Mouse (Mus musculus) liver, embryonic 16.5 days (tissue): ENCODE measurements around the gene Palm2. TPM values are rescaled to one million over a fixed set of nuclear protein-coding genes. Genes with fewer than 3 reads are reported as not detected.

Source experiments
- ATAC-seq: fragments of 200-750 bp; cut with Nextera tagmentation; 2 replicates; pipeline ENCODE4 v1.8.0; 2017; ENCODE audit warnings: low read depth, mild to moderate bottlenecking, moderate number of reproducible peaks, moderate library complexity
- H3K27ac ChIP-seq: fragments of 300-500 bp; sonication (generic); 2 replicates; pipeline ENCODE4 v1.5.1; 2014; ENCODE audit warnings: mild to moderate bottlenecking, low read length
- H3K27me3 ChIP-seq: fragments of 300-500 bp; sonication (generic); 2 replicates; pipeline ENCODE4 v1.6.1; 2014; ENCODE audit warnings: low read depth, low read length, mixed read lengths; ENCODE audit not compliant: control insufficient read depth, insufficient read depth
- H3K36me3 ChIP-seq: fragments of 300-500 bp; sonication (generic); 2 replicates; pipeline ENCODE4 v1.6.1; 2014; ENCODE audit warnings: mild to moderate bottlenecking; ENCODE audit not compliant: control insufficient read depth, insufficient read depth
- H3K4me1 ChIP-seq: fragments of 300-500 bp; sonication (generic); 2 replicates; pipeline ENCODE4 v1.6.1; 2014; ENCODE audit warnings: low read depth, low read length, mixed read lengths; ENCODE audit not compliant: control insufficient read depth
- H3K4me2 ChIP-seq: fragments of 300-500 bp; sonication (generic); 2 replicates; pipeline ENCODE4 v1.6.1; 2014; ENCODE audit warnings: low read depth, low read length, mixed read lengths
- H3K4me3 ChIP-seq: fragments of 300-500 bp; sonication (generic); 2 replicates; pipeline ENCODE4 v1.5.1; 2014; ENCODE audit warnings: low read depth, mild to moderate bottlenecking, low read length
- H3K9ac ChIP-seq: fragments of 300-500 bp; sonication (generic); 2 replicates; pipeline ENCODE4 v1.6.1; 2014; ENCODE audit warnings: low read depth, low read length
- H3K9me3 ChIP-seq: fragments of 300-500 bp; sonication (generic); replicated peaks from 2 replicates; pipeline ENCODE4 v1.6.1; 2016; ENCODE audit warnings: low read length; ENCODE audit not compliant: control insufficient read depth
- WGBS: fragments of 180-500 bp; shearing (Covaris S2); extraction: QIAGEN DNeasy Blood & Tissue Kit; methylation state at CpG from one replicate; pipeline ENCODE4 v1.1.7; 2014; ENCODE audit not compliant: insufficient replicate concordance; 5-methylcytosine and 5-hydroxymethylcytosine counted together
- polyA plus RNA-seq: library from polyadenylated mRNA; unstranded; fragments of >200 nt; fragmentation: Nextera tagmentation; extraction: Ambion mirVana; gene quantifications from 2 replicates; pipeline ENCODE4 v1.2.1, GENCODE M21; 2015

Palm2 gene
- polyA plus RNA-seq, 1 experiment from 2014 or later, result 0.41 TPM

GRCm38 (mm10) chr4:57632386-57632785, 198.3 kb downstream of the Palm2 start:
- Histone ChIP-seq H3K4me3 (no peak overlapping the region), H3K27me3 (no peaks in the 10 kb centered on the region), H3K9ac (no peak overlapping the region), H3K4me2 (no peak overlapping the region), H3K27ac (no peak overlapping the region), H3K9me3 (no peaks in the 10 kb centered on the region), H3K4me1 (no peaks in the 10 kb centered on the region), H3K36me3 (no peaks in the 10 kb centered on the region)
- 73% methylated on average over 5 of the region's 5 CpGs for WGBS
- ATAC-seq, result no peak

GRCm38 (mm10) chr4:57633052-57633451, 199.0 kb downstream of the Palm2 start:
- WGBS, result 79% methylated on average over 7 of the region's 7 CpGs
- Histone ChIP-seq H3K27me3 (no peaks in the 10 kb centered on the region), H3K4me1 (no peaks in the 10 kb centered on the region), H3K9me3 (no peaks in the 10 kb centered on the region), H3K27ac (no peak overlapping the region), H3K36me3 (no peaks in the 10 kb centered on the region), H3K9ac (no peak overlapping the region), H3K4me2 (no peak overlapping the region), H3K4me3 (no peak overlapping the region)
- ATAC-seq, result no peak

GRCm38 (mm10) chr4:57634956-57635355, 200.9 kb downstream of the Palm2 start:
- no peaks in the 10 kb centered on the region for H3K4me1 ChIP-seq
- WGBS, result 33% methylated on average over 1 of the region's 1 CpGs
- no peak overlapping the region for H3K27ac ChIP-seq
- ATAC-seq, result no peak
- no peak overlapping the region for H3K4me2 ChIP-seq
- H3K4me3 ChIP-seq, result no peak overlapping the region
- H3K9ac ChIP-seq, result no peak overlapping the region
- no peaks in the 10 kb centered on the region for H3K9me3 ChIP-seq
- no peaks in the 10 kb centered on the region for H3K27me3 ChIP-seq
- no peaks in the 10 kb centered on the region for H3K36me3 ChIP-seq

GRCm38 (mm10) chr4:57636782-57637482, 202.9 kb downstream of the Palm2 start:
- Histone ChIP-seq H3K27me3 (no peaks in the 10 kb centered on the region), H3K9me3 (no peaks in the 10 kb centered on the region), H3K4me1 (no peaks in the 10 kb centered on the region), H3K27ac (no peak overlapping the region), H3K4me3 (no peak overlapping the region), H3K9ac (no peak overlapping the region), H3K36me3 (no peaks in the 10 kb centered on the region), H3K4me2 (no peak overlapping the region)
- no peak for ATAC-seq
- 57% methylated on average over 9 of the region's 9 CpGs for WGBS

GRCm38 (mm10) chr4:57637636-57638386, 203.8 kb downstream of the Palm2 start:
- Histone ChIP-seq H3K4me2 (no peak overlapping the region), H3K27me3 (no peaks in the 10 kb centered on the region), H3K4me3 (no peak overlapping the region), H3K4me1 (no peaks in the 10 kb centered on the region), H3K9me3 (no peaks in the 10 kb centered on the region), H3K27ac (no peak overlapping the region), H3K9ac (no peak overlapping the region), H3K36me3 (no peaks in the 10 kb centered on the region)
- ATAC-seq, result no peak
- 24% methylated on average over 24 of the region's 24 CpGs for WGBS

GRCm38 (mm10) chr4:57638941-57639340, 204.9 kb downstream of the Palm2 start:
- no peak overlapping the region for H3K4me2 ChIP-seq
- H3K4me3 ChIP-seq, result no peak overlapping the region
- H3K36me3 ChIP-seq, result no peaks in the 10 kb centered on the region
- no peaks in the 10 kb centered on the region for H3K4me1 ChIP-seq
- H3K27ac ChIP-seq, result no peak overlapping the region
- no peaks in the 10 kb centered on the region for H3K27me3 ChIP-seq
- ATAC-seq, result no peak
- no peak overlapping the region for H3K9ac ChIP-seq
- no peaks in the 10 kb centered on the region for H3K9me3 ChIP-seq
- WGBS, result 66% methylated on average over 9 of the region's 9 CpGs

- 7% methylated on average over 7 of the region's 7 CpGs for WGBS
- Histone ChIP-seq H3K4me1 (no peaks in the 10 kb centered on the region), H3K36me3 (no peaks in the 10 kb centered on the region), H3K4me2 (no peak overlapping the region), H3K9me3 (no peaks in the 10 kb centered on the region), H3K9ac (no peak overlapping the region), H3K4me3 (no peak overlapping the region), H3K27ac (no peak overlapping the region), H3K27me3 (no peaks in the 10 kb centered on the region)
- ATAC-seq, result no peak
These were observed 206.2 kb downstream of the Palm2 start for GRCm38 (mm10) chr4:57640222-57640621.

GRCm38 (mm10) chr4:57640971-57641370, 206.9 kb downstream of the Palm2 start:
- ATAC-seq, result no peak
- no peaks in the 10 kb centered on the region for H3K4me1 ChIP-seq
- H3K4me2 ChIP-seq, result no peak overlapping the region
- no peaks in the 10 kb centered on the region for H3K27me3 ChIP-seq
- H3K4me3 ChIP-seq, result no peak overlapping the region
- H3K9ac ChIP-seq, result no peak overlapping the region
- H3K9me3 ChIP-seq, result no peaks in the 10 kb centered on the region
- 65% methylated on average over 3 of the region's 3 CpGs for WGBS
- no peak overlapping the region for H3K27ac ChIP-seq
- no peaks in the 10 kb centered on the region for H3K36me3 ChIP-seq

GRCm38 (mm10) chr4:57650994-57651393, 216.9 kb downstream of the Palm2 start:
- no peaks in the 10 kb centered on the region for H3K27me3 ChIP-seq
- no peak overlapping the region for H3K27ac ChIP-seq
- no peaks in the 10 kb centered on the region for H3K4me1 ChIP-seq
- H3K36me3 ChIP-seq, result no peaks in the 10 kb centered on the region
- WGBS, result 47% methylated on average over 1 of the region's 1 CpGs
- ATAC-seq, result no peak
- no peak overlapping the region for H3K4me2 ChIP-seq
- no peak overlapping the region for H3K9ac ChIP-seq
- H3K9me3 ChIP-seq, result no peaks in the 10 kb centered on the region
- H3K4me3 ChIP-seq, result no peak overlapping the region
